Mouse (Mus musculus) lung, postnatal 4 days (tissue): ENCODE measurements around the gene Dpm3.

Source experiments
- DNase-seq, 2 experiments: peaks; one replicate each; pipeline ENCODE4 v3.0.0; 2021

Gene Dpm3

GRCm38 (mm10) chr3:89295685-89296230 lies 36.6 kb downstream of the Dpm3 start:
- no peak for DNase-seq

- DNase-seq, result no peak
Observed at GRCm38 (mm10) chr3:89296761-89297396, 37.7 kb downstream of the Dpm3 start.

- no peak for DNase-seq
Observed at GRCm38 (mm10) chr3:89298908-89299307, 39.8 kb downstream of the Dpm3 start.

- peak in 1 of 2 experiments; percentile 43 for DNase-seq
Observed at GRCm38 (mm10) chr3:89299499-89299898, 40.3 kb downstream of the Dpm3 start.

GRCm38 (mm10) chr3:89300071-89300470 lies 40.9 kb downstream of the Dpm3 start:
- DNase-seq, result no peak

- DNase-seq, result no peak
Observed at GRCm38 (mm10) chr3:89300514-89300913, 41.4 kb downstream of the Dpm3 start.

- DNase-seq, result no peak
Observed at GRCm38 (mm10) chr3:89304440-89304839, 45.3 kb downstream of the Dpm3 start.

- no peak for DNase-seq
Observed at GRCm38 (mm10) chr3:89305105-89305504, 45.9 kb downstream of the Dpm3 start.

GRCm38 (mm10) chr3:89305551-89306325 lies 46.6 kb downstream of the Dpm3 start:
- no peak for DNase-seq

GRCm38 (mm10) chr3:89308089-89308488 lies 48.9 kb downstream of the Dpm3 start:
- DNase-seq, result peak; percentile 68 to 81

GRCm38 (mm10) chr3:89314340-89314739 lies 55.2 kb downstream of the Dpm3 start:
- peak; percentile 62 to 83 for DNase-seq

- peak; percentile 52 to 71 for DNase-seq
Observed at GRCm38 (mm10) chr3:89314791-89315190, 55.6 kb downstream of the Dpm3 start.

- peak; percentile 87 to 90 for DNase-seq
Observed at GRCm38 (mm10) chr3:89315195-89315929, 56.2 kb downstream of the Dpm3 start.

- DNase-seq, result peak in 1 of 2 experiments; percentile 35
Observed at GRCm38 (mm10) chr3:89315930-89316831, 57.0 kb downstream of the Dpm3 start.
